Mouse (Mus musculus): ENCODE measurements around the gene Hoxd3. TPM values are rescaled to one million over a fixed set of nuclear protein-coding genes. Genes with fewer than 3 reads are reported as not detected.

Hoxd3 gene
- polyA plus RNA-seq, 1 experiment from 2014 or later, result 0.39 TPM

GRCm38 (mm10) chr2:74737578-74738070 is 25.9 kb downstream of the Hoxd3 start:
- H3K36me3 ChIP-seq (ENCODE audit: control insufficient read depth, insufficient read depth, low read length), result no peaks in the 10 kb centered on the region
- no peaks in the 10 kb centered on the region for H3K9me3 ChIP-seq (ENCODE audit: control insufficient read depth, low read length)
- H3K4me1 ChIP-seq (replicated peaks; ENCODE audit: control insufficient read depth, insufficient read depth, low read length), result peaks cover 3% of the 10 kb centered on the region; the same call in 1 of the 2 replicates
- ATAC-seq (ENCODE audit: low read depth), result no peak
- no peak overlapping the region for H3K27ac ChIP-seq (ENCODE audit: low read length)
- peaks cover 97% of the 10 kb centered on the region for H3K27me3 ChIP-seq (ENCODE audit: control insufficient read depth, insufficient read depth, low read depth, low read length)
- H3K9ac ChIP-seq (ENCODE audit: low read length), result no peak overlapping the region
- no peak overlapping the region for H3K4me2 ChIP-seq (ENCODE audit: low read depth, low read length)
- 7% methylated on average over 7 of the region's 7 CpGs for WGBS
- no peak overlapping the region for H3K4me3 ChIP-seq (ENCODE audit: low read length)

GRCm38 (mm10) chr2:74738623-74739475 is 27.1 kb downstream of the Hoxd3 start:
- Histone ChIP-seq H3K9me3 (ENCODE audit: control insufficient read depth, low read length) (no peaks in the 10 kb centered on the region), H3K27me3 (ENCODE audit: control insufficient read depth, insufficient read depth, low read depth, low read length) (peaks cover 95% of the 10 kb centered on the region), H3K4me2 (ENCODE audit: low read depth, low read length) (no peak overlapping the region), H3K27ac (ENCODE audit: low read length) (no peak overlapping the region), H3K4me3 (ENCODE audit: low read length) (no peak overlapping the region), H3K36me3 (ENCODE audit: control insufficient read depth, insufficient read depth, low read length) (no peaks in the 10 kb centered on the region), H3K9ac (ENCODE audit: low read length) (no peak overlapping the region), H3K4me1 (replicated peaks; ENCODE audit: control insufficient read depth, insufficient read depth, low read length) (peaks cover 3% of the 10 kb centered on the region; the same call in 1 of the 2 replicates)
- no peak for ATAC-seq (ENCODE audit: low read depth)
- WGBS, result 0% methylated on average over 20 of the region's 20 CpGs

- Histone ChIP-seq H3K36me3 (ENCODE audit: control insufficient read depth, insufficient read depth, low read length) (no peaks in the 10 kb centered on the region), H3K27me3 (ENCODE audit: control insufficient read depth, insufficient read depth, low read depth, low read length) (peaks cover 95% of the 10 kb centered on the region), H3K4me2 (ENCODE audit: low read depth, low read length) (no peak overlapping the region), H3K9ac (ENCODE audit: low read length) (no peak overlapping the region), H3K27ac (ENCODE audit: low read length) (no peak overlapping the region), H3K4me1 (replicated peaks; ENCODE audit: control insufficient read depth, insufficient read depth, low read length) (peaks cover 3% of the 10 kb centered on the region; the same call in 1 of the 2 replicates), H3K9me3 (ENCODE audit: control insufficient read depth, low read length) (no peaks in the 10 kb centered on the region), H3K4me3 (ENCODE audit: low read length) (no peak overlapping the region)
- ATAC-seq (ENCODE audit: low read depth), result no peak
- WGBS, result 7% methylated on average over 2 of the region's 2 CpGs
These were observed 27.7 kb downstream of the Hoxd3 start for GRCm38 (mm10) chr2:74739476-74739800.

GRCm38 (mm10) chr2:74739869-74740268 is 28.1 kb downstream of the Hoxd3 start:
- 4% methylated on average over 14 of the region's 14 CpGs for whole genome bisulfite sequencing
- H3K4me3 ChIP-seq (ENCODE audit: low read length), result no peak overlapping the region
- H3K4me1 ChIP-seq (replicated peaks; ENCODE audit: control insufficient read depth, insufficient read depth, low read length), result peaks cover 3% of the 10 kb centered on the region; the same call in 1 of the 2 replicates
- ATAC-seq (ENCODE audit: low read depth), result no peak
- H3K36me3 ChIP-seq (ENCODE audit: control insufficient read depth, insufficient read depth, low read length), result no peaks in the 10 kb centered on the region
- H3K9me3 ChIP-seq (ENCODE audit: control insufficient read depth, low read length), result no peaks in the 10 kb centered on the region
- no peak overlapping the region for H3K4me2 ChIP-seq (ENCODE audit: low read depth, low read length)
- H3K27me3 ChIP-seq (ENCODE audit: control insufficient read depth, insufficient read depth, low read depth, low read length), result peaks cover 95% of the 10 kb centered on the region
- no peak overlapping the region for H3K27ac ChIP-seq (ENCODE audit: low read length)
- H3K9ac ChIP-seq (ENCODE audit: low read length), result no peak overlapping the region

GRCm38 (mm10) chr2:74740311-74741091 is 28.8 kb downstream of the Hoxd3 start:
- ATAC-seq (ENCODE audit: low read depth), result no peak
- WGBS, result 2% methylated on average over 43 of the region's 43 CpGs
- H3K9me3 ChIP-seq (ENCODE audit: control insufficient read depth, low read length), result no peaks in the 10 kb centered on the region
- no peak overlapping the region for H3K9ac ChIP-seq (ENCODE audit: low read length)
- no peak overlapping the region for H3K4me2 ChIP-seq (ENCODE audit: low read depth, low read length)
- no peaks in the 10 kb centered on the region for H3K36me3 ChIP-seq (ENCODE audit: control insufficient read depth, insufficient read depth, low read length)
- peaks cover 95% of the 10 kb centered on the region for H3K27me3 ChIP-seq (ENCODE audit: control insufficient read depth, insufficient read depth, low read depth, low read length)
- H3K27ac ChIP-seq (ENCODE audit: low read length), result no peak overlapping the region
- no peak overlapping the region for H3K4me3 ChIP-seq (ENCODE audit: low read length)
- peaks cover 3% of the 10 kb centered on the region; the same call in 1 of the 2 replicates for H3K4me1 ChIP-seq (replicated peaks; ENCODE audit: control insufficient read depth, insufficient read depth, low read length)

GRCm38 (mm10) chr2:74741252-74741978 is 29.7 kb downstream of the Hoxd3 start:
- Histone ChIP-seq H3K27ac (ENCODE audit: low read length) (no peak overlapping the region), H3K36me3 (ENCODE audit: control insufficient read depth, insufficient read depth, low read length) (no peaks in the 10 kb centered on the region), H3K9ac (ENCODE audit: low read length) (no peak overlapping the region), H3K4me3 (ENCODE audit: low read length) (no peak overlapping the region), H3K9me3 (ENCODE audit: control insufficient read depth, low read length) (no peaks in the 10 kb centered on the region), H3K4me2 (ENCODE audit: low read depth, low read length) (no peak overlapping the region), H3K4me1 (replicated peaks; ENCODE audit: control insufficient read depth, insufficient read depth, low read length) (peaks cover under 1% of the 10 kb centered on the region; the same call in 1 of the 2 replicates), H3K27me3 (ENCODE audit: control insufficient read depth, insufficient read depth, low read depth, low read length) (peaks cover 95% of the 10 kb centered on the region)
- ATAC-seq (ENCODE audit: low read depth), result no peak
- 29% methylated on average over 2 of the region's 3 CpGs for WGBS

- ATAC-seq (ENCODE audit: low read depth), result no peak
- Histone ChIP-seq H3K9me3 (ENCODE audit: control insufficient read depth, low read length) (no peaks in the 10 kb centered on the region), H3K27me3 (ENCODE audit: control insufficient read depth, insufficient read depth, low read depth, low read length) (peaks cover 95% of the 10 kb centered on the region), H3K36me3 (ENCODE audit: control insufficient read depth, insufficient read depth, low read length) (no peaks in the 10 kb centered on the region), H3K4me1 (replicated peaks; ENCODE audit: control insufficient read depth, insufficient read depth, low read length) (peaks cover 5% of the 10 kb centered on the region; the same call in 1 of the 2 replicates), H3K4me3 (ENCODE audit: low read length) (no peak overlapping the region), H3K27ac (ENCODE audit: low read length) (no peak overlapping the region), H3K9ac (ENCODE audit: low read length) (no peak overlapping the region), H3K4me2 (ENCODE audit: low read depth, low read length) (no peak overlapping the region)
These were observed 30.2 kb downstream of the Hoxd3 start for GRCm38 (mm10) chr2:74741979-74742277.

GRCm38 (mm10) chr2:74745540-74746297 is 34.0 kb downstream of the Hoxd3 start:
- Histone ChIP-seq H3K9ac (ENCODE audit: low read length) (no peak overlapping the region), H3K27ac (ENCODE audit: low read length) (no peak overlapping the region), H3K36me3 (ENCODE audit: control insufficient read depth, insufficient read depth, low read length) (no peaks in the 10 kb centered on the region), H3K4me2 (ENCODE audit: low read depth, low read length) (no peak overlapping the region), H3K27me3 (ENCODE audit: control insufficient read depth, insufficient read depth, low read depth, low read length) (peaks cover 94% of the 10 kb centered on the region), H3K4me3 (ENCODE audit: low read length) (no peak overlapping the region), H3K4me1 (replicated peaks; ENCODE audit: control insufficient read depth, insufficient read depth, low read length) (peaks cover 7% of the 10 kb centered on the region; the same call in 1 of the 2 replicates), H3K9me3 (ENCODE audit: control insufficient read depth, low read length) (no peaks in the 10 kb centered on the region)
- WGBS, result 4% methylated on average over 6 of the region's 6 CpGs
- ATAC-seq (ENCODE audit: low read depth), result no peak
